Mouse (Mus musculus) ES-E14 (cell line): ENCODE results near the gene Hltf.

Experiments
- MAFK ChIP-seq: IDR thresholded peaks from 2 replicates; pipeline ENCODE4 v1.6.1; 2014; ENCODE audit warnings: mild to moderate bottlenecking, low read depth, low read length, inconsistent platforms; ENCODE audit not compliant: insufficient read depth
- ZNF384 ChIP-seq: IDR thresholded peaks from 2 replicates; pipeline ENCODE4 v1.6.1; 2012; ENCODE audit warnings: low read depth, low read length, inconsistent platforms

- TF ChIP-seq ZNF384 (no peak), MAFK (no peak)
Observed at GRCm38 (mm10) chr3:20082161-20082560, 24.6 kb downstream of the Hltf start.
